Mouse (Mus musculus) testis, adult 2 months (tissue): ENCODE measurements around the gene Ccl11.

Experiments
- CTCF ChIP-seq: fragments of 200-500 bp; IDR thresholded peaks from 2 replicates; pipeline ENCODE4 v1.5.1; 2012; ENCODE audit warnings: low read depth, mild to moderate bottlenecking, inconsistent platforms, low read length, moderate library complexity; ENCODE audit not compliant: control insufficient read depth, insufficient read depth, insufficient replicate concordance
- POLR2A ChIP-seq: fragments of 200-500 bp; IDR thresholded peaks from 2 replicates; pipeline ENCODE4 v1.6.1; 2012; ENCODE audit warnings: low read depth, mild to moderate bottlenecking, inconsistent platforms, low read length, moderate library complexity; ENCODE audit not compliant: control insufficient read depth

GRCm38 (mm10) chr11:82110372-82111248 is 53.0 kb downstream of the Ccl11 start:
- TF ChIP-seq CTCF (no peak), POLR2A (no peak)
